Mouse (Mus musculus): ENCODE results near the gene Pik3ap1.

- TF ChIP-seq ZNF384 (IDR thresholded peaks at IDR 0.05; ENCODE audit: low read depth, low read length) (no peak), CTCF (IDR thresholded peaks at IDR 0.05 in 2 of 3, conservative IDR thresholded peaks at IDR 0.05 in 1 of 3; ENCODE audit: control insufficient read depth in 1 of 3, insufficient read depth in 1 of 3, low read depth in 2 of 3, low read length in 3 of 3, poor library complexity in 1 of 3, severe bottlenecking in 1 of 3) (no peak)
Measured at GRCm38 (mm10) chr19:41360459-41360858, 24.4 kb downstream of the Pik3ap1 start.
